Mouse (Mus musculus) mesoderm, embryonic 11.5 days (tissue): ENCODE data around the gene Pskh1.

Experiments used
- DNase-seq: peaks from one replicate; pipeline ENCODE4 v3.0.0-alpha.2; 2012; ENCODE audit warnings: low read depth, low spot score

The Pskh1 gene

DNA sequence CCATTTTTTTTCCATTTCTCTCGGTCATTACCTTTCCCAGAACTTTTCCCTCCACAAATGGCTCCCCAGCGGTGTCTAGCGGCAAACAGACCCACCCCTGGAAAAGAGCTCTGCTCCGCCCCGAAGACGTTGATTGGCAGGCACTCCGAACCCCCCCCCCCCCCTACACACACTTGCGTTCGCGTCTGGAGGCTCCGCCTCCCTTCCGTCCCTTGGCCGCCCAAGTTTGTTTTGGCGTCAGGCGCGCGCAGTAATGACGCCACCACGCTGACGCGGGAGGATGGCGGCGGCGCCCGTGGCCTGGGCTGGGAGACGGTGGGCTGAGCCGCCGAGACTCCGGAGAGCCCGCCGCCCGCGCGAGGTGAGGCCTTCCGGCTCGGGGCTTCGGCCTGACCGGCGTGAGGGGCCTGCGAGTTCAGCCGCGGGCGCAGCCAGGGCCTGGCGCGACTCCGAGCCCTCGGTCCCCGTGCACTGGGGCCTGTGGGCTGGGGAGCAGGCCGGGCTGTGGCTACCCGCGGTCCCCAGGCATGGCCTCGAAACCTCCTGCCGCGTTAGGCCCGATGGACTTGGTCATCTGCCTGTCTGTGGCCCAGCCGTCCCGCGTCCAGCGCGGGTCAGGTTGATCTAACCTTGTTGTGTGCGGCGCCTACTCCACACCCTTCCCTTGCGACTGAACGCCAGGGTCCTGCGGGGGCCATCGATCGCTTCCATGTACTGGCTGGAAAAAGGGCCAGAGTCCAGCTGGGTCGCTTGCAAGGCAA lies at the start of gene Pskh1:
Pskh1 (plus strand) TSS at position 262 of the 761 bp plus-strand sequence.
- peak; percentile 97 for DNase-seq

DNA sequence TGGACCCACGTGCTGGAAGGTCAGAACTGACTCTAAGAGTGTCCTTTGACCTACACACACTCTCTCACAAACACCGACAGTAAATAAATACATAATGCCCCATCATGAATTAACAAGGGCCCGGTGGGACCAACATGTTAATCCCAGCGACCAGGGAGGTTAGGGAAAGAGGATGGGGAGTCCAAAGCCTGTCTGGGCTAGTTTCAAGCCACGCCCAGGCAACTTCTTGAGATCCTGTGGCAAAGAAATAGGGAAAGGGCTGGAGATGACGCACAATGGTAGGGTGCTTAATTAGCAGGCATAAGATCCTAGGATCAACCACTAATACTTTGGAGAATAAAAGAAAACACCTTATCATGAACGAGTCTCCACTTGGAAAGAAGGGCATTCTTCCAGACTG lies 49.6 kb upstream of the Pskh1 start:
- no peak for DNase-seq

DNA sequence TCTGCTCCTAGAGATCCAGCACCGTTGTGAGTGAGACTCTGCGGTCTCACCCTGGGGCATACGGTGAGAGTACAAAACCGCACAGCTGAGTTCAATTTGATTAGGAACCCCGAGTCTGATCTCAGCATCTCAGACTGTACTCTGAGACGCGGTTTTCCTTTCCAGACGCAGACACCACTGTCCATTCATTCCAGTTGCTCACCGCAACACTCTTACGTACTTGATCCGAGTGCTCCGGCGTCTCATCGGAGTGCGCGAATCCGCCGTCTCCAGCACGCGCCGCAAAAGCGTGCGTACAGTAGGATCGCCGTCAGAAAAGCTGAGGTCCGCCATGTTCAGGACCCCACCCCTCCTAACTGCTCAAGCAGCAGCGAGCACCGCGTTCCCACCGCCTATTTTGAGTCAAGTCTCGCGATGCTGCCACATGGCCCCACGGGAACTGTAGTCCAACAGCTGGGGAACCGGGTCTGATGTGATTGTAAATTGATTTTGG lies 48.5 kb upstream of the Pskh1 start:
- DNase-seq: peak; percentile 95

DNA sequence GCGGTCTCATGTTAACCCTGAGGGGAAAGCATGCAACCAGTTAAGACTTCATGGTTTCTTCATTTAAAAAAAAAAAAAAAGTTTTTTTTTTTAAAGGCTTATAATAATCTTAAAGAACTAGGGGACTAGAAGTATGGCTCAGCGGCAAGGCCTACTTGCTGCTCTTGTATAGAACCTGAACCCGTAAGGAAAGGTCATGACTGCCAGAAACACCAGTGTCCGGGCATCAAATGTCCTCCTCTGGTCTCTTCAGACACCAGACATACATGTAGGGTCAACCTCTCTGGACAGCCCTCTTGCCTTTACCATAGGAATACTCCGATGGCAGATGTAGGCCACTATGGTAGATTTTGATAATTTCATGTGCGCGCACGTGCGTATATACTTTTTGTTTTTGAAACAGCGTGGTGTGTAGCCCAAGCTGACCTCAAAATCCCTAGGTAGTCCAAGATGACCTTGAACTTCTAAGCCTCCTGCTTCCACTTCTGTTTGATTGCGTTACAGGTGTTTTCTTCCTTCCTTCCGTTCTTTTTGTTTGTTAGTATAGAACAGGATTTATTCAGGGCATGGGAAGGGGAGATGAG lies 48.0 kb upstream of the Pskh1 start:
- DNase-seq: no peak

DNA sequence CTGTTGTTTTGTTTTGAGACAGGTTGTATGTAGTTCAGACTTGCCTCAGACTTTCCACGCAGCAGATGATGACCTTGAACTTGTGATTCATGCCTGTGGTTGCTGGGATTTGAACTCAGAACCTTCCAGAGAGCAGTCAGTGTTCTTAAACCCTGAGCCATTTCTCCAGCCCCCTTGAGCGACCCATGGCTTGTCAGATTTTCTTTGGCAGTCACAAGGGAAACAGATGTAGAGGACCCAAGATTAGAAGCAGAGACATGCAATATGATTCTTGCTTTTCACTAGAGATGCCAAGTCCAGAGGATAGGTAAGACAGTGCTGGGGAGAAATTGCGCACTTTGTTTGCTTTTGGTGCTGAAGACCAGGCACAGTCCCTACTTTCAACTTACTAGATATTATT lies 47.1 kb upstream of the Pskh1 start, which contains the start of gene Cenpt:
Cenpt (minus strand) TSS at position 101 of the 400 bp plus-strand sequence.
- DNase-seq: no peak

DNA sequence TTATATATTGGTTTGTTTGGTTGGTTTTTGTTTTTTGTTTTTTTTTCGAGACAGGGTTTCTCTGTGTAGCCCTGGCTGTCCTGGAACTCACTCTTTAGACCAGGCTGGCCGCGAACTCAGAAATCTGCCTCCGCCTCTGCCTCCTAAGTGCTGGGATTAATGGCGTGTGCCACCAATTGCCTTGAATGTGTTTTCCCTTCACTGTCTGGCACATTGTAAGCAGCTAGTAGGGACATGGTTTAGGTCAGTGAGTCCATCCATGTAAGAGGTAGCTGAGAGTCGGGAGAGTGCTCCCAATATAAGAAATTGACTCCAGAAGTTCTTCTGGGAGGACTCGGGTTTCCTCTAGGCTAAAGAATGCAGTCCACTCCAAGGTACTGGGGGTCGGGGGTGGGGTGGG lies 45.9 kb upstream of the Pskh1 start:
- DNase-seq: no peak

DNA sequence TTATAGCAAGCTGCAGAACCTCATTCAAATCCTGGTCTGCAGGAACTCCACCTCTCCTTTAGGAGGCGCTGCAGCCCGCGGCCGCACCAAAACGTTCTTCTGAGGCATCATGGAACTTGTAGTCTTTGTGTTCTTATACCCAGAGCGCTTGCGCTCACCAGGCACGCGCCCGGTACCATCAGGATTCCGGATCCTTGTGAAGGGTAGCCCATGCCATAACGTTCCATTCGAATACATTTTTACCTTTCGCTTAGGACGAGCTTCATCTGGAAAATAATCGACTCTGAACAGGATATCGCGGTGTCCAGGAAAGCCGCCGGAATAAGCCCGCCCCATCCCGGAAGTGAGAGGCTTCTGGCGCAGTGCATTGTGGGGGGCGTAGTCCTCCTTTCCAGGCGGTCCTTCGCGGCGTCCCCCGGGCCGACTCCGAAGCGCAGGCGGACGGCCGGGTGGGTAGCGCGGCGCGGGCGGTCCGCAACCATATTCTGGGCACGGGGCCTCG lies 45.5 kb upstream of the Pskh1 start, which contains the start of gene Thap11:
Thap11 (plus strand) TSS at position 418 of the 502 bp plus-strand sequence.
- peak; percentile 93 for DNase-seq

DNA sequence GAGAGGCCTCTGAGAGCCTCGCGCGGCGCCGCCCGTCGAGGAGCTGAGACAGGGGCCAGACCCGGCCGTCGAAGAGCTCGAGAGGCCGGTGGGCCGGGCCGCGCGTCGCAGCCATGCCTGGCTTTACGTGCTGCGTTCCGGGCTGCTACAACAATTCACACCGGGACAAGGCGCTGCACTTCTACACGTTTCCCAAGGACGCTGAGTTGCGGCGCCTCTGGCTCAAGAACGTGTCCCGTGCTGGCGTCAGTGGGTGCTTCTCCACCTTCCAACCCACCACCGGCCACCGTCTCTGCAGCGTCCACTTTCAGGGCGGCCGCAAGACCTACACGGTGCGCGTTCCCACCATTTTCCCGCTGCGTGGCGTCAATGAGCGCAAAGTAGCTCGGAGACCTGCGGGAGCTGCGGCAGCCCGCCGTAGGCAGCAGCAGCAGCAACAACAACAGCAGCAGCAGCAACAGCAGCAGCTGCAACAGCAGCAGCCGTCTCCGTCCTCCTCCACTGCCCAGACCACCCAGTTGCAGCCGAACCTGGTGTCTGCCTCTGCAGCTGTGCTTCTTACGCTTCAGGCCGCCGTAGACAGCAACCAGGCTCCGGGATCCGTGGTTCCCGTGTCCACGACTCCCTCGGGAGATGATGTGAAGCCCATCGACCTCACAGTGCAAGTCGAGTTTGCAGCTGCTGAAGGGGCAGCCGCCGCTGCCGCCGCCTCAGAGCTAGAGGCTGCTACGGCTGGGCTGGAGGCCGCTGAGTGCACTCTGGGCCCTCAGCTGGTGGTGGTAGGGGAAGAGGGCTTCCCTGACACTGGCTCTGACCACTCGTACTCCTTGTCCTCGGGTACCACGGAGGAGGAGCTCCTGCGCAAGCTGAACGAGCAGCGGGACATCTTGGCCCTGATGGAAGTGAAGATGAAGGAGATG lies 44.7 kb upstream of the Pskh1 start:
- DNase-seq: peak; percentile 65

DNA sequence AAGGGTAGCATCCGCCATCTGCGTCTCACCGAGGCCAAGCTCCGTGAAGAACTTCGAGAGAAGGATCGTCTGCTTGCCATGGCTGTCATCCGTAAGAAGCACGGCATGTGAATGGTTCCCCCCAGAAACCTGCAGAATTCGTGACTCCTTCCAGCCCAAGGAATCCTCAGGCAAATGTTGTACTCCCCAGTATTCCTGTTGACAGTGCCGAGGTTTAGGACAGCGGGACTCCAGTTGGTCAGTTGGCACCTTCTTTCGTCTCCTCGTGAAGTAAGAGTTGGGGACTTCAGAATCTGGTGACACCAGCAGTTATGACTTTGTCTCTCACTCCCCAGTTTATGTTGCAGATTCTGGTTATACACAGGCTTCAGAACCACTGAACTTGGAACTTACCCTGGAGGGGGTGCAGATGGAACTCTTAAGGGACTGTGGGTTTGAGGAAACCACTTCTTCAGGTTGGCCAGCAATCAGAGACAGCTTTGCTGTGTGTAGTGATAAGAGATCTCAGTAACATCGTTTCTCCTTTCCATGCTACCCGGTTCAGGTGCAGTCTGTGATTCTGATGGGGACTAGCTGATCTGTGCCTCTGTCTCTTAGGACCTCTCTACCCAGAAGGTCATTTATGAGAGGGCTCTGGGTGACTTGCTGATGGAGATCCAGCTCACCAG lies 43.9 kb upstream of the Pskh1 start:
- no peak for DNase-seq

DNA sequence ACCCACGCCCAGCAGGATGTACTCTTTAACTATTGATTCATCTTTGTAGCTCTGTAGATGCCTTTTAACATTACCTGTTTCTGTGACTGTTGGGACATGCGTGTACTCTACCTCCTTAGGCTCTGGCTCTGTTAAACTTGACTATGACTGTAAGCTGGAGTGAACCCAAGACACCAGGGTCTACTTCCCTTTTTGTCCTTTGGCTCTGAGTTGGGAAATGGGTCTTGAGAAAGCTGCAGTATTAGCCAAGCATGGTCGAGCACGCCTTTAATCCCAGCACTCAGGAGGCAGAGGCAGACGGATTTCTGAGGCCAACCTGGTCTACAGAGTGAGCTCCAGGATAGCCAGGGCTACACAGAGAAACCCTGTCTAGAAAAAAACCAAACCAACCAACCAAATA lies 41.7 kb upstream of the Pskh1 start:
- no peak for DNase-seq

DNA sequence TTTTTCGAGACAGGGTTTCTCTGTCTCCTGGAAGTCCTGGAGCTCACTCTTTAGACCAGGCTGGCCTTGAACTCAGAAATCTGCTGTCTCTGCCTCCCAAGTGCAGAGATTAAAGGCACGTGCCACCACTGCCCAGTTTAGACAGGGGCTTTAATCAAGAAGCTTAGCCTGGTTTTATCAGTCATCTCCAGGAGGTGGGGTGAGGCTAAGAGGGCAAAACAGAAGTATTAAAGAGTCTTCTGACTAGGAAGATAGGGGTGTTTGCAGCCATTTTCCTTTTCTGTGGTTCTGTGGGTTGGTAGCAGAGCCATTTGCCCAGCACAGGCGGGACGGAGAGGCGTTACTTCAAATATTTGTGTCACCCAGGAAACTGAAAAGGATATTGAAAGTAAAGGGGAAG lies 40.9 kb upstream of the Pskh1 start:
- DNase-seq: no peak

DNA sequence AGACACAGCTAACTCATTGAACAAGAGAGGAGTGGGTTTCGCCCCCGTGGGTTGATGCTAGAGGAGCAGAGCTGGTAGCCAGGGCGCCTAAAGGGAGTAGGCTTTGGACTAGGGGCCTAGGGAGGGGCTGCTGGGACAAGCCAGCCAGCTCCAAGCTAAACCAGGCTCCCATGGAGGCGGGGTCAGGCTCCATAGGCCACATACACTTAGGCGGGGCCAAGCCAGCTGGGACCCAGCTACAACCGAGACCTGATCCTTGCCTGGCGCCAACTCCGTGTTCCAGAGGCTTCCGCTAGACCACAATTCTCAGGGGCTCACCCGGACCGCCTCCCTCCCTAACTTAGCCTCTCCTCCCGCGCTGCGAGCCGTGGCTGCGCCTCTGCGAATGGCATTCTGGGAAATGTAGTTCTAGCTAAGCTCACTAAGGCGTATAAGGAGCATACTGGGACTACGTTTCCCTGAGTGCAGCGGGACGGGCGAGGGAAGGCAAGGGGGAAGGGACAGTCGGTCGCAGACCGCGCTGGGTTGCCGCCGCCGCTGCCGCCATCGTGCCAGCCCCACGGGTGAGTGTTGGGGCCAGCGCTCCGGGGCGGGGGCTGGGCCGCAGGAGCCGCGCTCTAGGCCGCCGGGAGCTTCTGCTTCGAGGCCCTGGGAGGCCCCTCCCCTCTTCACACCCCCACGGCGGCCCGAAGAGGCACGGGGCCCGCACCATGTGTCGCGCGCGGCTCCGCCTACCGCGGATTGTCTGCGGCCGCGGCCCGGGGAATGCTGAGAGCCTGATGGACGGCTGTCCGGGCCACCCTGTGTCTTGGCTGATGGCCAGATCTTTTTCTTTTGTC lies 39.9 kb upstream of the Pskh1 start, which contains the start of gene Nutf2:
Nutf2 (plus strand) TSS at position 438 of the 839 bp plus-strand sequence.
- DNase-seq: peak; percentile 99

DNA sequence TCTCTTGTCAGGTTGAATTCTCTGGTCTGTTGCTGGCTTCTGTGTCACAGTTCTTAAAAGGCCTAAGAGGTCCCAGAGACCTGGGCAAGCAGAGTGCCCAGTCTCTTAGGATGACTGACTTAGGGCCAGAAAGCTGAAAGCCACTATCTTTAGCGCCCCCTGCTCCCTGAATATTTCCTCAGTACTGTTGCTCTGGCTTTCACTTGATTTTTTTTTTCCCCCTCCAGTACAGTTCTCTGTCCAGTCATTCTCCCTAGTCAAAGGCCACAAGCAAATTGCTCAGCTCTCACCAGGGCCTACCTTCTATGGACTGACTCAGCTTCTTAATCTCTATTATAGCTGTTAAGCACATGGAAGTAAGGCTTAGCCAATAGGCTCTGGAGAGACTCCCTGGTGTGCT lies 38.3 kb upstream of the Pskh1 start:
- DNase-seq: no peak

DNA sequence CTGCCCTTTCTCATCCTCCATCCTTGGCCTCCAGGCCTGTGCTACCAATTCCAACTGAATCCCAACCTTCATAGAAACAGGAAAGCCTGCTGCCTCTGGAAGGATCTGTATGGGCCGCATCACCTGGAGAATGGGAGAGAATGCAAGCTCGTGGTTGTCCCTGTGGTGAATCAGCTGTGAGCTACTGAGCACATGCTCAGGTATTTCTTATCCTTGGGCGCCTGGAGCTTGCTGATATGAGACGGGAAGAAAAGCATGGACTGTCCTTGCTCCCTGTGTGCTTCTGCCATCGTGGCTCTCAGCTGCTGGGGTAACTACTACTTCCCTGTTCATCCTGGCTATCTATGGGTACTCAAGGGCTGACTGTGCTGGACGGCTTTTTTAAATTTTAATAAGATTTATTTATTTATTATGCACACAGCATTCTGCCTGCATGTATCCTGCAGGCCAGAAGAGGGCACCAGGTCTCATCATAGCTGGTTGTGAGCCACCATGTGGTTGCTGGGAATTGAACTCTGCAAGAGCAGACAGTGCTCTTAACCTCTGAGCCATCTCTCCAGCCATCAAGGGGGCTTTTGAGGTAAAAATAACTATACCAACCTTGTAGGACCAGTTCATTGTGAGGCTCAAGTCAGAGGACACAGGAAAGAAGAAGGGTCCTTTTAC lies 33.7 kb upstream of the Pskh1 start:
- no peak for DNase-seq

DNA sequence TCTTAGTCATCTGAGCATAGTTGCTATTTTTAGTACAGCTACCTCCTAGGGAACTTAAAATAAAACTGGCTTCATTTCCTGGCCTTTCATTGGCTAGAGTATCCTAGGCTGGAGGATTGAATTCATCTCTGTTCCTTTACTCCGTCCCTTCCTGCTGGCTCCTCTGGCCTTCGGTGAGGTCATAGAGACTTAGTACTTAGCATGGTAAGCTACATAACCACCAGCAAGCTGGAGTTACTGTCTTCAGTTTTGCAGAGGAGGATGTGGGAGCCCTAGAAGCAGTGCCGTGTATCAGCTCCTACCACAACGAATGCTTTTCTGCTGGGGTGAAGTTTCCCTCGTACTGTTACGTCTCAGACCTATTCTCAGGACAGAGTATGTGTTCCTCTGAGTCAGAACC lies 25.9 kb upstream of the Pskh1 start:
- no peak for DNase-seq

DNA sequence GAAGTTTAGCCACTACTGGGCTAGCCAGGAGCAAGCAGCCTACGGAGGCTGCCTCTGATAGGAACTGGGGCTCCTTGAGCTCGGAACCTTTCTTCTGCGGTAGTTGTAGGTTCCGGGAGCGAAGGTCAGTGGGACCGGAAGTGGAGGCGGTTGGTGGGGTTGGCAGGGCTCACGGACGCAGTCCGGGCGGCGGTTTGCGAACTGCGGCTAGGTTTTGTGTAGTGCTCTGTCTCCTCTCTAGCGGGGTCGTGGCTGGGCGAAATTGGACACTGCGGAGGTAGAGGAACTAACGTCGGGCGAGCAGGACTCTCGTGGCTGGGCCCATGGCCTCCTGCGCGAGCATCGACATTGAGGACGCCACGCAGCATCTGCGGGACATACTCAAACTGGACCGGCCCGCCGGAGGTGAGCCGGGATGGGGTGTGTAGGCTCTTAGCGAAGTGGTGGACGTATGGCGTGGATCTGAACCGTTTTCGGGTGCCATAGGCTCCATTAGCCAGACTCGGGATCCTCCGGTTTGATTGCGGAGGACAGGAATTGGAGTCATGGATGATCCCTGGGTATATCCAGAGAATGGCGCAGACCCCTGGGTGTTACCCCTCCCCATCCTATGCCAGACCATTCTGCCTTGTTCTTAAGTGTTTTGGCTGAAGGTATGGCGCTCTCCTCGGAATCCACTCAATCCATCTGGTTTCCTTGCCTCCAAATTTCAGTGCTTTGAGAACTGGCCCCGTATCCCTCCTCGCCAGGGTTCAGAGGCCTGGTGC lies 19.3 kb upstream of the Pskh1 start, which contains the start of gene Edc4:
Edc4 (plus strand) TSS at position 128 of the 767 bp plus-strand sequence.
- peak; percentile 90 for DNase-seq

DNA sequence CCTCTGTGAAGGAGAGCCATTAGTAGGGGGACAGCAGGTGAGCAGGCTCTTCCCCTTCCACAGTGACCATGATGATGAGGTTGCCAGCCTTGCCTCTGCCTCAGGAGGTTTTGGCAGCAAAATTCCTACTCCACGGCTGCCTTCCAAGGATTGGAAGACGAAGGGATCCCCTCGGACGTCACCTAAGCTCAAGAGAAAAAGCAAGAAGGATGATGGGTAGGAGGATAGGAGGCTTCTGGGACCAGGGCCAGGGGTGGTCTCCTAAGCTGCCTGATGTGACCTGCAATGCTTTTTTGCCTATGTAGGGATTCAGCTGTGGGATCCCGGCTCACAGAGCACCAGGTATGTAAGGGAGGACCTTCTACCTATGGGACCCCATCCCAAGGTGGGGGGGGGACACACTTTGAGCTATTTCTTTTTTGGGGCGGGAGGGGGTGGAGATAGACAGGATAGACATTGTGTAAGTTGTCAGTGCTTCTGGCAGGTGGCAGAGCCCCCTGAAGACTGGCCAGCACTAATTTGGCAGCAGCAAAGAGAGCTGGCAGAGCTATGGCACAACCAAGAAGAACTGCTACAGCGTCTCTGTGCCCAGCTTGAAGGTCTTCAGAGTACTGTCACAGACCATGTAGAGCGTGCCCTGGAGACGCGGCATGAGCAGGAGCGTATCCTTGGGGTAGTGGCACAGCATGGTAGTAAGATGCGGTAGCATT lies 10.3 kb upstream of the Pskh1 start:
- no peak for DNase-seq

DNA sequence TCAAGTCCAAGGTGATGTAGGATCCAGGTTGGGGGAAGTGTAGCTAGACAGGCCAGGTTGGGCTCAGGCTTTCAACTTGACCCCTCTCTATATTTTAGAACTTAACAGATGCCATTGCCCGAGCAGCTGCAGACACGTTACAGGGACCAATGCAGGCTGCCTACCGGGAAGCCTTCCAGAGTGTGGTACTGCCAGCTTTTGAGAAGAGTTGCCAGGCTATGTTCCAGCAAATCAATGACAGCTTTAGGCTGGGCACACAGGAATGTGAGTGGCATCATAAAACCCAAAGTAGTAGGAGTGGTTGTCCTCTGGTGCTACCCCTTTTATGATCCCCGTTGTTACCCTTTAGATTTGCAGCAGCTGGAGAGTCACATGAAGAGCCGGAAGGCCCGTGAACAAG lies 9.4 kb upstream of the Pskh1 start:
- DNase-seq: no peak
